Mouse (Mus musculus): ENCODE data around the gene Tmem255a. TPM values are rescaled to one million over a fixed set of nuclear protein-coding genes. Genes with fewer than 3 reads are reported as not detected.
"Not testable (repeated sequence)": the region's sequence is repeated elsewhere in the genome, so short reads cannot be mapped to it uniquely, and the experiment has no call there.

The Tmem255a gene
- polyA plus RNA-seq, 1 experiment from 2014 or later, result 65.1 TPM

GRCm38 (mm10) chrX:38180656-38181607 lies 71.3 kb downstream of the Tmem255a start:
- H3K4me2 ChIP-seq (ENCODE audit: low read depth, low read length), result peak overlapping the region; percentile 57
- WGBS, result 12% methylated on average over 35 of the region's 38 CpGs
- H3K27me3 ChIP-seq (ENCODE audit: control insufficient read depth, insufficient read depth, low read length), result no peaks in the 10 kb centered on the region
- ATAC-seq (ENCODE audit: low read depth), result peak; percentile 77
- no peaks in the 10 kb centered on the region for H3K4me1 ChIP-seq (ENCODE audit: control insufficient read depth, insufficient read depth, low read length)
- H3K4me3 ChIP-seq (ENCODE audit: low read depth, low read length), result peak overlapping the region; percentile 28
- no peak overlapping the region for H3K27ac ChIP-seq (ENCODE audit: low read depth, low read length)
- H3K9me3 ChIP-seq (ENCODE audit: control insufficient read depth, low read length), result peaks cover 3% of the 10 kb centered on the region; the same call in 1 of the 2 replicates
- H3K9ac ChIP-seq (replicated peaks; ENCODE audit: low read depth, low read length), result peak overlapping the region; percentile 25; the same call in 1 of the 2 replicates
- H3K36me3 ChIP-seq (ENCODE audit: control insufficient read depth, insufficient read depth, low read length), result no peaks in the 10 kb centered on the region

GRCm38 (mm10) chrX:38179891-38180310 lies 72.3 kb downstream of the Tmem255a start:
- peak overlapping the region; percentile 22; the same call in 1 of the 2 replicates for H3K4me3 ChIP-seq (ENCODE audit: low read depth, low read length)
- H3K9ac ChIP-seq (replicated peaks; ENCODE audit: low read depth, low read length), result peak overlapping the region; percentile 28; the same call in 1 of the 2 replicates
- not testable (repeated sequence) for H3K36me3 ChIP-seq (ENCODE audit: control insufficient read depth, insufficient read depth, low read length); H3K4me1 ChIP-seq (ENCODE audit: control insufficient read depth, insufficient read depth, low read length); H3K9me3 ChIP-seq (ENCODE audit: control insufficient read depth, low read length); H3K27ac ChIP-seq (ENCODE audit: low read depth, low read length); H3K27me3 ChIP-seq (ENCODE audit: control insufficient read depth, insufficient read depth, low read length)
- H3K4me2 ChIP-seq (ENCODE audit: low read depth, low read length), result peak overlapping the region; percentile 33
- peak; percentile 83 for ATAC-seq (ENCODE audit: low read depth)
- 26% methylated on average over 19 of the region's 19 CpGs for WGBS

GRCm38 (mm10) chrX:38166592-38166991 lies 85.6 kb downstream of the Tmem255a start:
- Histone ChIP-seq H3K9me3 (ENCODE audit: control insufficient read depth, low read length) (no peaks in the 10 kb centered on the region), H3K9ac (replicated peaks; ENCODE audit: low read depth, low read length) (no peak overlapping the region), H3K27me3 (ENCODE audit: control insufficient read depth, insufficient read depth, low read length) (no peaks in the 10 kb centered on the region), H3K36me3 (ENCODE audit: control insufficient read depth, insufficient read depth, low read length) (no peaks in the 10 kb centered on the region), H3K4me1 (ENCODE audit: control insufficient read depth, insufficient read depth, low read length) (no peaks in the 10 kb centered on the region), H3K27ac (ENCODE audit: low read depth, low read length) (no peak overlapping the region), H3K4me2 (ENCODE audit: low read depth, low read length) (no peak overlapping the region), H3K4me3 (ENCODE audit: low read depth, low read length) (no peak overlapping the region)
- no peak for ATAC-seq (ENCODE audit: low read depth)
- 88% methylated on average over 4 of the region's 4 CpGs for WGBS

- H3K36me3 ChIP-seq (ENCODE audit: control insufficient read depth, insufficient read depth, low read length), result no peaks in the 10 kb centered on the region
- WGBS, result 80% methylated on average over 9 of the region's 9 CpGs
- ATAC-seq (ENCODE audit: low read depth), result no peak
- no peak overlapping the region for H3K9ac ChIP-seq (replicated peaks; ENCODE audit: low read depth, low read length)
- H3K4me2 ChIP-seq (ENCODE audit: low read depth, low read length), result no peak overlapping the region
- H3K27me3 ChIP-seq (ENCODE audit: control insufficient read depth, insufficient read depth, low read length), result no peaks in the 10 kb centered on the region
- H3K4me1 ChIP-seq (ENCODE audit: control insufficient read depth, insufficient read depth, low read length), result no peaks in the 10 kb centered on the region
- H3K9me3 ChIP-seq (ENCODE audit: control insufficient read depth, low read length), result no peaks in the 10 kb centered on the region
- no peak overlapping the region for H3K27ac ChIP-seq (ENCODE audit: low read depth, low read length)
- H3K4me3 ChIP-seq (ENCODE audit: low read depth, low read length), result no peak overlapping the region
Measured at GRCm38 (mm10) chrX:38166064-38166463, 86.2 kb downstream of the Tmem255a start.

- H3K27ac ChIP-seq (ENCODE audit: low read depth, low read length), result no peak overlapping the region
- no peaks in the 10 kb centered on the region for H3K27me3 ChIP-seq (ENCODE audit: control insufficient read depth, insufficient read depth, low read length)
- 75% methylated on average over 3 of the region's 3 CpGs for WGBS
- ATAC-seq (ENCODE audit: low read depth), result no peak
- H3K9ac ChIP-seq (replicated peaks; ENCODE audit: low read depth, low read length), result no peak overlapping the region
- H3K4me2 ChIP-seq (ENCODE audit: low read depth, low read length), result no peak overlapping the region
- no peaks in the 10 kb centered on the region for H3K9me3 ChIP-seq (ENCODE audit: control insufficient read depth, low read length)
- H3K4me1 ChIP-seq (ENCODE audit: control insufficient read depth, insufficient read depth, low read length), result no peaks in the 10 kb centered on the region
- no peaks in the 10 kb centered on the region for H3K36me3 ChIP-seq (ENCODE audit: control insufficient read depth, insufficient read depth, low read length)
- H3K4me3 ChIP-seq (ENCODE audit: low read depth, low read length), result no peak overlapping the region
Measured at GRCm38 (mm10) chrX:38165315-38165714, 86.9 kb downstream of the Tmem255a start.

- H3K27ac ChIP-seq (ENCODE audit: low read depth, low read length), result no peak overlapping the region
- H3K4me3 ChIP-seq (ENCODE audit: low read depth, low read length), result no peak overlapping the region
- no peak for ATAC-seq (ENCODE audit: low read depth)
- WGBS, result 53% methylated on average over 1 of the region's 1 CpGs
- no peak overlapping the region for H3K9ac ChIP-seq (replicated peaks; ENCODE audit: low read depth, low read length)
- no peaks in the 10 kb centered on the region for H3K27me3 ChIP-seq (ENCODE audit: control insufficient read depth, insufficient read depth, low read length)
- no peaks in the 10 kb centered on the region for H3K4me1 ChIP-seq (ENCODE audit: control insufficient read depth, insufficient read depth, low read length)
- H3K9me3 ChIP-seq (ENCODE audit: control insufficient read depth, low read length), result no peaks in the 10 kb centered on the region
- no peak overlapping the region for H3K4me2 ChIP-seq (ENCODE audit: low read depth, low read length)
- no peaks in the 10 kb centered on the region for H3K36me3 ChIP-seq (ENCODE audit: control insufficient read depth, insufficient read depth, low read length)
Measured at GRCm38 (mm10) chrX:38159097-38159496, 93.1 kb downstream of the Tmem255a start.

Small RNA genes lying within 50 kb of the gene (microRNA-seq; reads per million reads assigned to microRNA genes)
- gene Mir3110, result 1.1 reads per million

Other genes starting within 250 kb of the Tmem255a start
- gene Btg1-ps1, start 233.6 kb downstream of the Tmem255a start, polyA plus RNA-seq (2014; fragmentation: Nextera tagmentation; extraction: Ambion mirVana), result not detected in 2 replicates
- gene Btg1-ps2, start 209.3 kb downstream of the Tmem255a start, polyA plus RNA-seq (2014; fragmentation: Nextera tagmentation; extraction: Ambion mirVana), result not detected in 2 replicates
- not detected in 2 replicates for gene Rhox10, start 186.0 kb downstream of the Tmem255a start, polyA plus RNA-seq (2014; fragmentation: Nextera tagmentation; extraction: Ambion mirVana)
- not detected in 2 replicates for gene Rhox11, start 167.3 kb downstream of the Tmem255a start, polyA plus RNA-seq (2014; fragmentation: Nextera tagmentation; extraction: Ambion mirVana)
- not detected in 2 replicates for gene Rhox12, start 141.5 kb downstream of the Tmem255a start, polyA plus RNA-seq (2014; fragmentation: Nextera tagmentation; extraction: Ambion mirVana)
- not detected in 2 replicates for gene Rhox13, start 131.2 kb downstream of the Tmem255a start, polyA plus RNA-seq (2014; fragmentation: Nextera tagmentation; extraction: Ambion mirVana)
- 6.9 and 9.0 TPM in 2 replicates for gene Zbtb33, start 62.6 kb downstream of the Tmem255a start, polyA plus RNA-seq (2014; fragmentation: Nextera tagmentation; extraction: Ambion mirVana)
- gene Atp1b4, start 63.7 kb upstream of the Tmem255a start, polyA plus RNA-seq (2014; fragmentation: Nextera tagmentation; extraction: Ambion mirVana), result 0.15 TPM in 1 of 2 replicates, not detected in the other
- gene Lamp2, start 204.0 kb upstream of the Tmem255a start, polyA plus RNA-seq (2014; fragmentation: Nextera tagmentation; extraction: Ambion mirVana), result 61.4 and 87.3 TPM in 2 replicates

All from neural tube, embryonic 14.5 days (tissue).